Mouse (Mus musculus) small intestine, adult 2 months (tissue): ENCODE data around the gene Exoc2.

Experiments used
- CTCF ChIP-seq: fragments of 200-500 bp; IDR thresholded peaks from 2 replicates; pipeline ENCODE4 v1.5.1; 2012; ENCODE audit warnings: low read depth, mild to moderate bottlenecking, control low read depth, inconsistent platforms, low read length, moderate library complexity, mixed read lengths; ENCODE audit not compliant: insufficient replicate concordance, insufficient read length; ENCODE audit errors: extremely low read depth
- POLR2A ChIP-seq: fragments of 200-500 bp; IDR thresholded peaks from 2 replicates; pipeline ENCODE4 v1.6.1; 2012; ENCODE audit warnings: low read depth, mild to moderate bottlenecking, control low read depth, inconsistent platforms, low read length, moderate library complexity

DNA sequence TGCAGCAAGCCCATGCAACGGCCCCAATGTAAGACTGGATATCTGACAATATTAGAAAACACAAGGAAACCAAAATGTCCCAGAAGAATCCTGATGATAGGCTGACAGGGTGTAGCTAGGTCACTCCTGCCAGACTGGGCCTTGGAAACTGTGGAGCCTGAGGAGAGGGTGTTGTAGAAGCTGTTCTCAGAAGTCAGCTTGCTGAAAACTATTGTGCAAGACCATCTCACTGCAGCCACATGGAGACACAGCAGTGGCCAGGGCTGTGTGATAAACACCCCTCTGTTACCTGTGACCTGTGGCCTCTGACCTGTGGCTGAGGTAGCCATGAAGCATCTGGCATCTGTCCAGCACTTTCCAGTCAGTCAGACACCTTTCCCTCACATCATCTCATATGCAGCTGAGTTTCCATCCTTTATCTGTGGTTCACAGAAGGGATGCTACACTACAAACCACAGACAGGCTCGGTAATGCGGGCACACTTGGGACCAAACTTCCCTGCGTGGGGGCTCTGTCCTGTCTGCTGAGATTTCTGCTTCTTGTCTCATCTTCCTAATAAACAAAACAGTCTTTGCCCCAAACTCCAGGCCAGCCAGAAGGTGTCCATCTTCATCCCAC is 188.4 kb downstream of the Exoc2 start:
- TF ChIP-seq CTCF (no peak), POLR2A (no peak)
